Mouse (Mus musculus): ENCODE results near the gene Eif4e3. TPM values are rescaled to one million over a fixed set of nuclear protein-coding genes. Genes with fewer than 3 reads are reported as not detected.

Gene Eif4e3
- polyA plus RNA-seq (2017; shearing (Covaris generic)), result 35.9 TPM

DNA sequence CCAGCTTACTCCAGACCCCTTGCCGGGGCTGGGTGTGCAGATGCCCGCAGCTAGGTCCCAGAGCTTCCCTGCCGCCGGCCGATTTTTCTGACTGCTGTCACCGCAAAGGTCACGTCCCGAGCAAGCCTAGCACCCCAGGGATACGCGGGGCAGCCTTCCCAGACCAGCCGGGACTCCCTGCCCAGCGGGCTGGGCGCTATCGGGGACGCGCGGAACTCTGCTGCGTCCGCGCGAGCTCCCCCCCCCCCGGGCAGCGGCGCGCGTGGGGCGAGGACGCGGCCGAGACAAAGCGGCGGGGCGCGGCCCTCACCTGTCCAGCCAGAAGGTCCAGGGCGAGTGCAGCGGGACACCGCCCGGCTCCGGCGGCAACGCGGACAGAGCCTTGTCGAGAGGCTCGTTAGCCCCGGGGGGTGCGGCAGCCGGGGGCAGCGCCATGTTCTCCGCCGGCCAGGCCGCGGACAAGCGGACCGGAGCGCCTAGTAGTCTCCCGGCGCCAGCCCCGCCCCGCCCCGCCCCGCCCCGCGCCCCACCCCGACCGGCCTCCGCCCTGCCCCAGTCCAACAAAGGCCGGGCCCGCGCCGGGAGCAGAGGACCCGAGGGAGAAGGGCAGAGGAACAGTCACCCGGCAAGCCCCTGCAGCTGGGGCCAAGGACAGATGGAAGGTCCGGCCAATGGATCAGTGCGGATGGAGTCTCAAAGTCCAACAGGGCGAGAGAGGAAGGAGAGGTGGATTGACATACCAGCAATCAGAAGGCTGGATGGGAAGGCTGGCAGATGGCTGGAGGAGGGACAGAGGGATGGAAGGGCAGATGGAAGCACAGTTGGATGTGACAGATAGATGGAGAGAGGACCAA is at the start of gene Eif4e3, which contains the start of gene Gm20696:
TSS of gene Eif4e3 (minus strand) at position 454 of the 854 bp plus-strand sequence.
TSS of gene Gm20696 (minus strand) at position 480 of the 854 bp plus-strand sequence.

GRCm38 (mm10) chr6:99692206-99692915 is 25.8 kb upstream of the Eif4e3 start, which contains the start of gene Gpr27:
Gene Gpr27 (plus strand): TSS chr6:99692679.

Other genes with a start within 250 kb of the Eif4e3 start
- 341 TPM for gene Foxp1, start 144.1 kb downstream of the Eif4e3 start, polyA plus RNA-seq (2017; shearing (Covaris generic))
- 15.0 TPM for gene Gm20696, start within 50 bp of the Eif4e3 start, polyA plus RNA-seq (2017; shearing (Covaris generic))
- not detected for gene Gpr27, start 25.9 kb upstream of the Eif4e3 start, polyA plus RNA-seq (2017; shearing (Covaris generic))
- not detected for gene Prok2, start 59.6 kb upstream of the Eif4e3 start, polyA plus RNA-seq (2017; shearing (Covaris generic))

Data from inflammation-experienced regulatory T-cells, adult 16 weeks (primary cell).